Mouse (Mus musculus) gastrocnemius, postnatal 14 days (tissue): ENCODE data around the gene S100z. TPM values are rescaled to one million over a fixed set of nuclear protein-coding genes. Genes with fewer than 3 reads are reported as not detected.
A peak's percentile ranks its signal among the peaks of the same experiment; 100 is the strongest.

Experiments used
- DNase-seq: peaks from one replicate; pipeline ENCODE4 v3.0.0; 2021; ENCODE audit warnings: mixed read lengths
- intact Hi-C: fragments of 180-260 bp; cut with DNase I; formaldehyde crosslinking; loops from one replicate; pipeline ENCODE4 v1.15.1; 2025; ENCODE audit warnings: low total_unique reads
- total RNA-seq, 2 experiments: library from RNA; stranded (reverse); gene quantifications; 2 replicates each; pipeline ENCODE4 v1.2.3; 2021

S100z gene
- total RNA-seq, 2 experiments from 2014 or later, result 1.5 TPM; not detected in 1

DNA sequence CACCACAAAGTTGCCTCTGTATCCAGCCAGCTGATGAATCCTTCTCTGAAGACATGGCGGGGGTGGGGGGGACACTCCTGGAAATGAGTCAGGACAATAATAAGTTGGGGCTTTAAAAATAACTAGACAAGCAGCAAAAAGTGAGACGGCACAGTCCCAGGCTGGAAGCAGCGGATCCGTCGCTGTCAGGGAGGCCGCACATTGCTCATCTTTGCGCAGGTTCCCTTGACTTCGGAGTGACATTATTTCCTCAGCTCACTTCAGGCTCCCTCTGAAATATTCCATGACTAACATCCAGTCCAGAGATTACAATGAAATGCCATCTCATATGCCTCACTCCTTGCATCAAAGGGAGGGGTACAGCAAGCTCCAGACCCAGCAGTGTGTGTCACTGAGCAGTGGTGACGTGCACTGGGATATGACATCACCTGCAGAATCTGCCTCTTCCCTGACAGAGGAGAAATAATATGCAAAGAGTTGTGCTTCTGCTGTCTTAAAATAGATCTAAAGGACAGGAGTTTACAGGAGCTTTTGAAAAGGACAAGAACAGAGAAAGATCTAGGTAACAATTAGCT lies 27.8 kb downstream of the S100z start:
- no peak for DNase-seq

DNA sequence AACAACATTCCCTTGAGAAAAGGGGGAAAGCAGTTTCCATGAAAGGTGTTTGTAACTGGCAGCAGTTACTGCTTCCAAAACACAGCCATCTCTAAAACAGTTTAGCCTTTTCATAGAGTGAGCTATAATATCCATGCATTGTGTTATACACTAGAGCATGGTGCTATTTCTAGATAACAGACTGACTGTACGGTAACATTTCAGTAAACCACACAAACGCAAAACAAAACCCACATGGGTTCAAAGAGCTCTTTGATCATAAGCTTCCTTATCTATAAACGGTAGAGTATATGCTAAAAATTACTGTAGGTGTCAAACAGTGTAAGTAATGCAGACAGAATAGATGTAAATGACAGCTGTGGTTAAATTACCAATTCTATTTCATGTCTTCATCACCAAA lies 28.8 kb downstream of the S100z start:
- DNase-seq, result no peak
- intact Hi-C loops, result no loop called here

More for the DNA sequence above, 27.8 kb downstream of the S100z start:
- intact Hi-C loops, result no loop called here

DNA sequence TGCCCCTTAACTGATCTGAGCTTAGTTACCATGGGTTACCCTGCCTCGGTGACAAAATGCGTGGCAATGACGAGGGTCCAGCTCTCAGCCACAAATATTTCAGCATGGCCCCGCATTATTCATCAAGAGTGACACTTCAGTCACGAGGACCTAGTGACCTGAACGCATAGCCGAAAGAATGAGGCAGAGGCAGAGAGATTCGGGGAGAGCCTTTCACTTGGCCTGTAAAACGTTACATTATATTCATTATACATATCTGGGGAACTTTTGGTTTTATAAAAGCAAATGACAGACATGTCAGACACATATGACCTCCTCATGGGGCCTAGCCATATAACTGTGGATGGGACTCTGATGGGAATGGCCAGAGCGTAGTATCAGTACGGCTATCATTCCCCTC lies 33.7 kb downstream of the S100z start, which contains the start of gene Crhbp:
Crhbp (minus strand) TSS at position 101 of the 400 bp plus-strand sequence.
- intact Hi-C loops, result no loop called here
- no peak for DNase-seq

DNA sequence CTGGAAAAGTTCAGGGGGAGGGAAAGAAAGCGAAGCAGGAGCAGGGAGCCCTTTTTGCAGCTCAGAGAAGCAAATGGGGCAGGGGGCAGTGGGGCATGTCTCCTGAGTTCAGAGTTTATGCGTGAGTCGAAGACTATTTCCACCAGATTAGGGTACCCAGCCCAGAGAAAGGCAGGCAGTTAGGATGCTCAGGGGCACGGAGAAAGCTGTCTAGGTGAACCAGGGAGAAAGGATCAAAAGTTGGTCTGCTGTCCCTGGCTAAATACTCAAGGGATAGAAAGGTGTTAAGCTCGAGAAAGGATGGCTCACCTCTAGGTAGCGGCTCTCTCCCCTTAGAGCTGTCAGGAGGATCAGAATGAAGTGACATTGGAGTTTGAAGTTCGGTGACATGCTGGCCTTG lies 34.2 kb downstream of the S100z start:
- no peak for DNase-seq
- intact Hi-C loops, result no loop called here

DNA sequence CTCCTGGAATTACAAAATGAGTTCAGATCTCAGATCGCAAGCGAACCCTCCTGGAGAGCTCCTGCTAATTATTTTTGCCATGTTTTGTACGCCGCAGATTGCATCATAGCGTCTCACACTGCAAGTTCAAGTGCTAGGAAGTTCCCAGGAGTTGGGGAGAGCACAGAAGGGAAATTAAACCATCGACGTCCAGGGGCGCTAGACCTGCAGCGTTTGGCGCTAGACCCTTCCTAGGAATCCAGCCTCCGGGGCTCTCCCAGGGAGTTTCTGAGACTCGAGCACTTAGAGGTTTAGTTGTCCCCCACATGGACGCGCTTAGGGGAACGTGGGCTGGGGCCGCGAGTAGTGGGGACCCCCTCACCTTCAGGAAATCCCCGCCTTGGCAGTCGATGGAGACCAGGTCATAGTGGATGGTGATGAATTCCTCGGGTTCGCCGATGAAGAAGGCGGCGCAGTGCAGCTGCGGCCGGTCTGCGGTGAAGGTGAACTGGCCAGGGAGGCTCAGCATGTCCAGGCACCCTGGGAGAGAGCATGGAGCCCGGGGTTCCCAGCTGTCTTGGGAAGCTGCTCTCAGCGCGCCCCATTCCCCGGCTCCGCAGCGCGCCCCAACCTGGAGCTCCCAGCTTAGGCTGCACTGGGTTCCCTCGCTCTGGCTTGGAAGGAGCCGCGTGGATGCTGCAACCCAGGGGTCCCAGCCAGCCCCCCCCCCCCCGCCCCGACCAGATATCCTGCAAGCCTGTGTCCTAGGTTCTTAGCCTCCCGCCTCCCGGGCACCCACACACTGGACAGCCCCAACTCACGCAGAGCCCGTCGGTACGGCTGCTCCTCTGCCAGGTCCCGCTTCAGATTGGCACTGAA lies 34.9 kb downstream of the S100z start:
- DNase-seq, result peak; percentile 10
- intact Hi-C loops, result no loop called here

DNA sequence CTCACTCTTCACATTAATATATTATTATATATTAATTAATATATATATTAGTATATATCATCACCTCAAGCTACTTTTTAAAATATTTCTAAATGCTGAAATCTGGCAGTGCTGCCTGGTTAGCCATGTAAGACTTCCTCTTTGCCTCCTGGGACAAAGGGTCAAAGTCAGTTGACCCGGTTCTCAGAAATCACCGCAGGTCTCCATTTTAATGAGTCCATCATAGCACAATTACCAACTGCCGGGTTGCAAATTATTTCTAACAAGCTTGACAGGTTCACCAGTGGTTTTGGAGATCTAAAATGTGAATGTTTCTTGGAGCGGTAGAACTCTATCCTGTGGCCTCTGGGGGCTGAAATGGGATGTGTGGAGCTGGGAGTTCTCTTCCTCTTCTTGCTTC lies 35.6 kb downstream of the S100z start:
- DNase-seq, result no peak
- intact Hi-C loops, result no loop called here

DNA sequence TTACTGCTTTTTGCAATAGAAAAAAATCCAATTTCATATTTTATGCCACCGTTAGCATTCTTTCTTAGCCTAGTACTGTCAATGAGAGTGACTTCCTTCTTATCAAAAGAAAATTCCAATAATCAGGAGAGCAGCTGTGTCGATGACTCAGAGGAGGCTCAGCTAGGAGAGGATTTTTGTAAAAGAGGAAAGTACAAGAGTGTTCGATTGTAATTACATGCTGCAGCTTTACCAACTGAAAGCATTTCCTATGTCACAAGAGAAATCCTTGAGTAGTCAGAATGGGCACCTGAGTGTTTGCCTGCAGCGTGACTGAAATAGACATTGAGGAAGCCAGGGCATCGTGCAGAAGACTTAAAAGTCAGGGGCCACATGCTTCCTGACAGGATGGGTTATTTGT lies 39.0 kb downstream of the S100z start:
- intact Hi-C loops, result no loop called here

DNA sequence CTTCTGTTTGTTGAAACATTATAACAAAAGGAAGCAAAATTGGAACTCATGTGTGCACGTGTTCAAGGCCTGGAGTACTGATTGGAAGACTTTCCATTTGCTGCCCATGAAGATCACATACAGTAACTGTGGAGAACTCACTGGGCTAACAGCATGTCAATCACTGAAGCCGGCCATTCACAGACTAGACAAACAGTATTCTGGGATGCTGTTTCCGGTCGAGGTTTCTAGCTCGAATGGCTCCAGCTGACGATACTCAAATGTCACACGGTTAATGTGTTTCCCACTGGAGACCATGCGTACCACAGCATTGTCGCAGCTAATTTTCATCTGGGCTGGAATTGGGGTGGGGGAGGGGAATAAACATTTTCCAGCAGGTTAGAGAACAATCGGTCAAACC lies 46.8 kb downstream of the S100z start:
- intact Hi-C loops, result no loop called here
- DNase-seq, result no peak

More for the DNA sequence above, 39.0 kb downstream of the S100z start:
- DNase-seq, result no peak

DNA sequence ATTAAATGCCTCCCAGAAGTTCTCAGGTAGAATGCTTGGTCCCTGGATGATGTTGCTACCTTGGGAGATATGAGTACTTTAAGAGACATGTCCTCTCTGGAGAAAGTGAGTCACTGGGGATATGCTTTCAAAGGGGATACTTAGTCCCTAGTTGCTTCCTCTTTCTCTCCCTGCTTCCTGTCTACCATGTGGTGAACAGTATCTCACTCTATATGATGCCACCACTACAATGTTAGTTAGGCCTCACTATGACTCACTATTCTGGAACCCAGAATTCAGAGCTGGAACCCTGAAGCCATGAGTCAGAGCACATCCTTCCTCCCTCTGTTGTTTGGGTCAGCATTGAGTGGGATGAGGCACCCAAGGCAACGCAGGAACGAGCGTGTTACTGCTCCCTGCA lies 51.0 kb downstream of the S100z start:
- DNase-seq, result no peak
- intact Hi-C loops, result no loop called here

Other genes with a start within 250 kb of the S100z start
- gene Pde8b, start 228.4 kb downstream of the S100z start, total RNA-seq, result 1 to 10 TPM; 3.9 to 5.1 TPM
- 1 to 10 TPM; 9.1 to 9.7 TPM for gene Zbed3, start 155.1 kb downstream of the S100z start, total RNA-seq
- gene Aggf1, start 103.4 kb downstream of the S100z start, total RNA-seq, result 10 to 100 TPM; 15.6 TPM
- gene Crhbp, start 33.8 kb downstream of the S100z start, total RNA-seq, result not detected
- under 1 TPM; 0.44 to 0.57 TPM for gene F2rl1, start 46.5 kb upstream of the S100z start, total RNA-seq
- gene F2r, start 139.8 kb upstream of the S100z start, total RNA-seq, result 10 to 100 TPM; 12.4 to 13.9 TPM
- not detected for gene F2rl2, start 218.1 kb upstream of the S100z start, total RNA-seq